In the genomic region with DNA sequence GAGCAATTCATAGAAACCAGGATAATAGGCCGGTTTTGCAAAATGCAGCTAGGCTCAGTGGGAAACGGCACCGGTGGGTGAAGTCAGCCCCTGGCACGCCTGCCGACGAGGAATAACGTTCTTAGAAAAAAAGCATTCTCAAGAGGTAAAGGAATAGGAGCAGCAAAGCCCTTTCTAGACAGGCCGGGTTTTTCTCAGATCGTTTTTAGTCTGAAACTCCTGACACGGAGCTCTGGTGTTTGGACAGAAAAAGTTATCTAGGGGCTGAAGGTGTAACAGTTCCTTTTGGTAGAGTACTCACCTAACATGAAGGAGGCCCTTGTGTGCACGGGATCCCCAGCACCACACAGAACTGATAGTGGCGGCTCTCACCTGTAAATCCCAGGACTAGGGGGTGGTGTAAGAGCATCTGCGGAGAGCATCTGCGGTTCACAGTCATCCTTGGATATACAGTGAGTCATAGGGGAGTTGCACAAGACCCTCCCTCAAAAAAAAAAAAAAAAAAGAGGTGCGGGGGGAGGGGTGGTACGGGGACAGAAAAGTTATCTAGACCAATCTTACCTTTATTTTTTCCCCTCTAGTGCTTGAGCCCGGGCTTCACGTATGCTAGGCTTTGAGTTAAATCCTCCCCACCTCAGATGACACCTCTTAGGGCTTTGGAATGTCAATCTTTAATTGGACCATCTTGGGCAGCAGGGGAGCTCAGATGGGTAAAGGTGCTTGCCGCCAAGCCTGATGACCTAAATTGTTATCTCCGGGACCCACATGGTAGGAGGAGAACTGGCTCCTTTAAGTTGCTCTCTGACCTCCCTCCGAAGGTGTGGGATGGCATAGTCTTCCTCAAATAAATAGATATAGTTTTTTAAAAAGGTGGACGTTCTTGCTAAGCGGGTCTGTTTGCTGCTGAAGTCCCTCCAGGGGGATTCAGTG, we compare ENCODE assay signal across 8 mouse cellular contexts. TPM values are rescaled to one million over a fixed set of nuclear protein-coding genes. Genes with fewer than 3 reads are reported as not detected.
DNase-seq lines count a peak whose midpoint lies in the region; ATAC-seq and TF ChIP-seq lines count a peak whose summit lies in the region.

No protein-coding gene starts in this region.

- ATAC-seq in heart, embryonic 11.5 days (replicated peaks; ENCODE audit: insufficient number of reproducible peaks, low FRiP score, low TSS enrichment) = no peak
- ATAC-seq in G1E (ENCODE audit: extremely low read depth, insufficient number of reproducible peaks, low FRiP score, poor library complexity, severe bottlenecking) = 0 out of 2 replicates have a peak, but pooled peaks have one; percentile 15
- ATAC-seq in forebrain, embryonic 16.5 days = no peak
- ATAC-seq in liver, embryonic 15.5 days (ENCODE audit: insufficient read depth) = peak; percentile 50
- no peak for ATAC-seq in stomach, postnatal 0 days (ENCODE audit: low FRiP score, low TSS enrichment)

- WGBS in heart, embryonic 11.5 days (ENCODE audit: insufficient replicate concordance) = 29% methylated on average over 23 of the region's 23 CpGs
- WGBS in forebrain, embryonic 16.5 days = 33% methylated on average over 23 of the region's 23 CpGs
- 15% methylated on average over 23 of the region's 23 CpGs for WGBS in liver, embryonic 15.5 days (ENCODE audit: insufficient replicate concordance)
- WGBS in stomach, postnatal 0 days = 32% methylated on average over 23 of the region's 23 CpGs

- H3K36me3 ChIP-seq in heart, embryonic 11.5 days (ENCODE audit: control insufficient read depth, insufficient read depth, low read length) = no peaks in the 10 kb centered on the region
- H3K36me3 ChIP-seq in G1E (replicated peaks) = peaks cover 39% of the 10 kb centered on the region
- peaks cover 8% of the 10 kb centered on the region for H3K36me3 ChIP-seq in forebrain, embryonic 16.5 days (ENCODE audit: control insufficient read depth, insufficient read depth)
- peaks cover 33% of the 10 kb centered on the region for H3K36me3 ChIP-seq in liver, embryonic 15.5 days (replicated peaks)
- H3K36me3 ChIP-seq in stomach, postnatal 0 days (ENCODE audit: control insufficient read depth, insufficient read depth, low read length) = no peaks in the 10 kb centered on the region

- peaks cover 8% of the 10 kb centered on the region; the same call in 1 of the 2 replicates for H3K4me1 ChIP-seq in heart, embryonic 11.5 days (ENCODE audit: control insufficient read depth, insufficient read depth, low read length)
- peaks cover 48% of the 10 kb centered on the region for H3K4me1 ChIP-seq in G1E (ENCODE audit: insufficient read depth, low read depth, low read length)
- H3K4me1 ChIP-seq in forebrain, embryonic 16.5 days (replicated peaks; ENCODE audit: control insufficient read depth, insufficient read depth, low read length) = peaks cover 11% of the 10 kb centered on the region
- H3K4me1 ChIP-seq in liver, embryonic 15.5 days (replicated peaks) = peaks cover 39% of the 10 kb centered on the region
- H3K4me1 ChIP-seq in stomach, postnatal 0 days (replicated peaks; ENCODE audit: control insufficient read depth, insufficient read depth) = no peaks in the 10 kb centered on the region

- no peak overlapping the region for H3K27ac ChIP-seq in heart, embryonic 11.5 days (ENCODE audit: low read depth, low read length)
- no peak overlapping the region for H3K27ac ChIP-seq in forebrain, embryonic 16.5 days (ENCODE audit: low read length)
- H3K27ac ChIP-seq in liver, embryonic 15.5 days (replicated peaks) = peak overlapping the region; percentile 63
- no peak overlapping the region for H3K27ac ChIP-seq in stomach, postnatal 0 days (replicated peaks)

- TF ChIP-seq EP300 in stomach, postnatal 0 days (optimal IDR thresholded peaks at IDR 0.05) = no peak

- H3K9ac ChIP-seq in heart, embryonic 11.5 days (ENCODE audit: low read depth, low read length) = peak overlapping the region; percentile 87
- H3K9ac ChIP-seq in forebrain, embryonic 16.5 days (replicated peaks; ENCODE audit: low read depth, low read length) = peak overlapping the region; percentile 72
- peak overlapping the region; percentile 76 for H3K9ac ChIP-seq in liver, embryonic 15.5 days
- peak overlapping the region; percentile 66 for H3K9ac ChIP-seq in stomach, postnatal 0 days (ENCODE audit: low read length)

- H3K4me2 ChIP-seq in heart, embryonic 11.5 days = peak overlapping the region; percentile 97
- H3K4me2 ChIP-seq in forebrain, embryonic 16.5 days (ENCODE audit: low read length) = peak overlapping the region; percentile 68
- peak overlapping the region; percentile 96 for H3K4me2 ChIP-seq in liver, embryonic 15.5 days
- H3K4me2 ChIP-seq in stomach, postnatal 0 days (replicated peaks; ENCODE audit: low read depth) = peak overlapping the region; percentile 97

- peak overlapping the region; percentile 80 for H3K4me3 ChIP-seq in heart, embryonic 11.5 days (ENCODE audit: low read depth, low read length)
- peak overlapping the region; percentile 82 for H3K4me3 ChIP-seq in G1E (ENCODE audit: low read depth, low read length)
- peak overlapping the region; percentile 65 for H3K4me3 ChIP-seq in forebrain, embryonic 16.5 days (replicated peaks; ENCODE audit: low read length)
- H3K4me3 ChIP-seq in liver, embryonic 15.5 days (replicated peaks) = peak overlapping the region; percentile 90
- peak overlapping the region; percentile 71 for H3K4me3 ChIP-seq in stomach, postnatal 0 days (ENCODE audit: low read depth, low read length)

- DNase-seq in heart, adult 9 months (ENCODE audit: low spot score in 2 of 2) = no peak
- DNase-seq in G1E (ENCODE audit: low spot score) = no peak
- peak; percentile 9 for DNase-seq in stomach, postnatal 0 days (ENCODE audit: low spot score)
- no peak for DNase-seq in ovary, adult 18-20 months (ENCODE audit: low spot score)
- DNase-seq in ovary, postnatal 36 days (ENCODE audit: low spot score) = no peak

- TF ChIP-seq CTCF in G1E (IDR thresholded peaks at IDR 0.05; ENCODE audit: low read depth, low read length) = no peak
- no peak for TF ChIP-seq CTCF in stomach, postnatal 0 days (IDR thresholded peaks at IDR 0.05; ENCODE audit: low read depth)

- no peaks in the 10 kb centered on the region for H3K27me3 ChIP-seq in heart, embryonic 11.5 days (ENCODE audit: control insufficient read depth, insufficient read depth, low read length)
- no peaks in the 10 kb centered on the region for H3K27me3 ChIP-seq in G1E (ENCODE audit: insufficient read depth, low read length)
- no peaks in the 10 kb centered on the region for H3K27me3 ChIP-seq in forebrain, embryonic 16.5 days (replicated peaks; ENCODE audit: control insufficient read depth, insufficient read depth, low read length)
- H3K27me3 ChIP-seq in liver, embryonic 15.5 days = peaks cover 4% of the 10 kb centered on the region; the same call in 1 of the 2 replicates
- H3K27me3 ChIP-seq in stomach, postnatal 0 days (ENCODE audit: control insufficient read depth, insufficient read depth, low read length) = no peaks in the 10 kb centered on the region

- no peaks in the 10 kb centered on the region for H3K9me3 ChIP-seq in heart, embryonic 11.5 days (replicated peaks; ENCODE audit: control insufficient read depth, low read length)
- no peaks in the 10 kb centered on the region for H3K9me3 ChIP-seq in G1E (replicated peaks)
- no peaks in the 10 kb centered on the region for H3K9me3 ChIP-seq in forebrain, embryonic 16.5 days (ENCODE audit: control insufficient read depth, low read length)
- no peaks in the 10 kb centered on the region for H3K9me3 ChIP-seq in liver, embryonic 15.5 days (replicated peaks)
- no peaks in the 10 kb centered on the region for H3K9me3 ChIP-seq in stomach, postnatal 0 days (ENCODE audit: control insufficient read depth, low read length)

RNA-seq across cellular contexts. Expression of gene Daglb, which starts 1.0 kb away (rescaled TPM):
- polyA plus RNA-seq in heart, embryonic 11.5 days (2014; fragmentation: Nextera tagmentation; extraction: Ambion mirVana) = 8.5 and 8.7 TPM in 2 replicates
- total RNA-seq in G1E (2014; fragmentation: Nextera tagmentation) (19.4 and 29.9 TPM in 2 replicates), G1E (2017) (14.1 and 14.4 TPM in 2 replicates)
- polyA plus RNA-seq in G1E (2012) = 6.1 and 9.0 TPM in 2 replicates
- 16.6 and 17.7 TPM in 2 replicates for polyA plus RNA-seq in forebrain, embryonic 16.5 days (2015; fragmentation: Nextera tagmentation; extraction: Ambion mirVana)
- polyA plus RNA-seq in liver, embryonic 15.5 days (2015; fragmentation: Nextera tagmentation; extraction: Ambion mirVana) = 8.3 and 9.3 TPM in 2 replicates
- 5.5 and 5.9 TPM in 2 replicates for polyA plus RNA-seq in stomach, postnatal 0 days (2015; fragmentation: Nextera tagmentation; extraction: Ambion mirVana)

Comparison
In these comparisons a context has a peak if more than half of its experiments do, and no peak if none do; other contexts are left out.
1. ATAC-seq: peak in G1E (single experiment) and liver, embryonic 15.5 days (single experiment); none in heart, embryonic 11.5 days (single experiment), forebrain, embryonic 16.5 days (single experiment) and stomach, postnatal 0 days (single experiment).
2. Peak in every context shown above with its lines, with median percentiles within 50 percentile points of each other: H3K4me2 ChIP-seq, H3K4me3 ChIP-seq and H3K9ac ChIP-seq.